Mouse (Mus musculus): ENCODE data around the gene Gm42791. TPM values are rescaled to one million over a fixed set of nuclear protein-coding genes. Genes with fewer than 3 reads are reported as not detected.

Gm42791 gene
- 1 to 10 TPM; 1.1 to 5.5 TPM for total RNA-seq (2021)

DNA sequence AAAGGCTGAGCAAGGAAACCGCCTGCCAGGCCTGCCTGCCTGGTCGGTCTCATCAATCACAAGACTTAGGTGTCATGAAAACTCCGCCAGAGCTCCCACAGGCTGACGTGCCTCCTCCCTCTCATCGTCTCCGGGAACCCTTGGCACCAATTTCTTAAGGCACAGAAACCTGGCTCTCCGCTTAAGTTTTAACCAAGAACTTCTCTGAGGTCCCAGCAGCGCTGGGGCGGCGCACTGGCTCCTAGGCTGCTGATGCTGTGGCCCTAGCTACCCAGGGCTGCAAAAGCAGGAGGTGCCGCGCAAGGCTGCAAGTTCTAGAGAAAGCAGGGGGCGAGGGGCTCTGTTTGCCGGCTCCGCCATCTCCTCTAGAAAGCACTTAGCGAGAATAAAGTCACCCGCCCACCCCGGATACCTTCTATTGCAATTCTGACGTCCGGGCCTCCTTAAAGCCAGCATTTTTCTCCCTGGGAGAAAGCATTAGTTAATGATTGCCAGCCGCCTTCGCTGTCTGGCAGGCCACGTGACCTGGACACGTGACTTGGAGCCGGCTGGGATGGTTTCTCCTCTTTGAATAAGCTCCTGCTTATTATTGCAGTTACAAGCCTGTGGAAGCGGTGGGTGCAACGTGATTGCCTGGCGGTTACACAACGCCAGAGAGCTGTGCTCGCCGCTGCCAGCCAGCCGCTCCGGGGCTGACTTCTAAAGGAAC, at the start of gene Gm42791:
Gene Gm42791, minus strand, starts transcription at position 442 of the 709 bp plus-strand sequence.
- peak; percentile 95 for DNase-seq
- intact Hi-C loops (cut with DNase I), result loop anchor here (2.0 kb wide), 3 partner anchors 42 to 66 kb away; partner anchors contain the start of gene Katnal1

DNA sequence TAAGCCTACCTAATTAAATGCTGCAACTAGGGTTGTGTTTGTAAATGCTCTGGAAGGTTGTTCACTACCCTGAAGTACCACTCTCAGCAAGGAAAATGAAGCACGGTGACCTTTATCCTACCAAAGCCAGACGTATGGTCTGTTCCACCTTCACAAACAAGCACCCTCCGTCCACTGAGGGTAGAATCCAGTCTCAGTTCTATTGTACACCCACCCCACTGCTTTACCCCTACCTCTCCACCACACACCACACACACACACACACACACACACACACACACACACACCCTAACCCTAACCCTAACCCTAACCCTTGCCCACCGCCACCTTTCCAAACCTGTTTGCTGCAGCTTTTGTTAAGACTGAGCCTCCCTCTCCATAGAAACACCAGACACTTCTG, 49.1 kb upstream of the Gm42791 start:
- intact Hi-C loops (cut with DNase I), result no loop called here

DNA sequence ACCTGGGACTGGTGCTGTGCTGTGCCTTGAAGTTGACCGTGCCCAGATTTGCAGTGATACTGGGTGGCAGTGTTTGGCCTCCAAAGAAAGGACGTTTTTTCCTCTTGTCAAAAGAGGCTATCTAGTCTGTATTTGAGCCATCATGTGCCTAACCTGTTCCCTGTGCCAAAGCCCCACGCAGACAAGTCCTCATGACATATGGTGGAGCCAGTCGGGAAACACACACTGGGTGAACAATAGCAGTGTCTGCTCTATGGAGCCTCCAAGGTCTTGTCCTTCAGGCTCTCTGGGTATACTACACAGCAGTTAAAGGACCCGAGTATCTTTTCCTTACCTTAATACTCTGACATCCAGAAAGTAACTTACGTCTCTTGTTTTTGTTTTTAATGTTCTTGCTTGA, 48.3 kb upstream of the Gm42791 start:
- DNase-seq, result no peak
- intact Hi-C loops (cut with DNase I), result no loop called here

More for the DNA sequence above, 49.1 kb upstream of the Gm42791 start:
- DNase-seq, result no peak

DNA sequence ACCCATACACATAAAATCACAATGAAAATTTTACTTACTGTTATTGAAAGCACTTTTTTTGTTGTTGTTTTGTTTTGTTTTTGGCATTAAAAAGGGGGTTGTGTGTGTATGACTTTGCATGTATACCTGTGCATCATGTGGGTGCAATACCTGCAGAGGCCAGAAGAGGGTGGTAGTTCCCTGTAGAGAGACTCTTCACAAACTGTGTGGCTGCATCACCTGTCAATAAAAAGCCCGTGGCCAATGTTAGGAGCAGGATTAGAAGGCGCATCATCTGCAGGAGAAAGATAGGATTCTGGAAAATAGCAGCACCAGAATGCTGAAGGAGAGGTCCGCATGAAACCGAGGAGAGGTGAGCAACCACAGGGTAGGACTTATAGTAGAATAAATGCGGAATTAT, 44.9 kb upstream of the Gm42791 start:
- intact Hi-C loops (cut with DNase I), result no loop called here
- peak in 1 of 2 experiments; percentile 33 for DNase-seq

DNA sequence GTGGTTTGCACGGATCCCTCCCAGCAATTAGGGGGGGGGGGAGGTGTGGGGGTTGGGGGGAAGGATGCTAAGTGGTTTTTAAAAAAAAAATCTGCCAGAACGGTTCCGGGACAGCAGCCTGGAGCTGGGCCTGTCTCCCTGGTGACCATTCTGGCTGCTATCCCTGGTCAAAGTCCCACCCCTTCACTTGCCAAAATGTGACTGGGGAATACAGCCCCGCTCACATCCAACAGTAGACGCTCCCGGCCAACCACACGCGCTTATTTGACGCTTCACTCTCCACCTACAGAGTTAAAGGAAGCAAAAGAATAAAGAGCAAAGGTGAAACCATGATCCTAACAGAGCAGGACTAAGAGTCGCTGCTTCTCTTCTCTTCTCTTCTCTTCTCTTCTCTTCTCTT, 42.8 kb upstream of the Gm42791 start:
- intact Hi-C loops (cut with DNase I), result no loop called here
- DNase-seq, result peak; percentile 61 to 68

DNA sequence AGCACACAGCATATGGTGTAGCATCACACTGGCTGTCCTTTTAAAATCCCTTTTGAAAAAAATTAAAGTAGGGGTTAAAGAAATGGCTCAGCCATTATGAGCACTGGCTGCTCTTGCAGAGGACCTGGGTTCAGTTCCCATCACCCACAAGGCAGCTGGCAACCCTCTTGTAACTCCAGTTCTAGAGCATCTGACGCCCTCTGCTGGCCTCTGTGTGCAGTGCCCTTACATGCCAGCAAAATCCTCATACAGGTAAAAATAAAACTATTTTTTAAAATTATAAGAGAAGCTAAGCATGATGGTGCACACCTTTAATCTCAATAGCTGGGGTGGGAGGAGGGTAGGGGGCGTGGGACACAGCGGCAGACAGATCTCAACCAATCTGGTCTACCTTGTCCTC, 42.0 kb upstream of the Gm42791 start:
- no peak for DNase-seq
- intact Hi-C loops (cut with DNase I), result no loop called here

DNA sequence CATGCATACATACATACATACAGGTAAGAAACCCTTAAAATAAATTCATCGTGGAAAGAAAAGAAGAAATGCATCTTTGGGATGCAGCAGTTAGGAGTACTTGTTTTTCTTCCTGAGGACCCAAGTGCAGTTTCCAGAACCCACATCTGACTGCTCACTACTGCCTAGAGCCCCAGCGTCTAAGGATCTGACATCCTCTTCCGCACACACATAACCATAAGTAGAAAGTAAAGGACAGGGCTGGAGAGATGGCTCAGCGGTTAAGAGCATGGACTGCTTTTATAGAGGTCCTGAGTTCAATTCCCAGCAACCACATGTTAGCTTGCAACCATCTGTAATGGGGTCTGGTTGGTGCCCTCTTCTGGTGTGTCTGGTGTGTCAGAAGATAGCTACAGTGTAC, 37.5 kb upstream of the Gm42791 start:
- intact Hi-C loops (cut with DNase I), result loop anchor here (5.0 kb wide), 1 partner anchor 125 kb away; no protein-coding TSS in a partner anchor
- no peak for DNase-seq

DNA sequence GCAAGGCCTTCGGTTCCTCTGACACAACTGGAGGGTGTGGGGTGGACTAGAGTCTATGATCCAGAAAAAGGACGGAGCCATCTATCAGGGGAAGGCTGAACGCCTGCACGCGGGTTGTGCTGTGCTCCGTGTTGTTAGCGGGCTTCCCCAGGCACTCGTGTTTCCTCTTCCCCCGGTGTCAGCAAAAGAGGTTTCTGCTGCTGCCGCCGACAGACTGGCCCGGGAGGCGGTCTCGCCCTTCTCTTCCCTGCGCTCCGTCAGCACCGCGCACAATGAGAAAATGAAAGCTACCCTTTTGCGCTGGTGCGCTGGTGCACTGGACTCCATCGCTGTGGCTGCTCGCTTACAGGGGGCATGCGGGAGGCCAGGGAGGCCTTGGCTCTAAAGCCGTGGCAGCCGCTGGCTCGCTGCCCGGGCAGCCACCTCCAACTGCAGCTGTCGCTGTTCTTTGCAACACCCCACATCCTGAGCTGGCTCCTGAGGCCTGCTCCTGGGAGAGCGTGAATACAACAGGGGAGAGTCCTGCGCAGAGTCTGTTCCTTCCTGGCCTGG, 36.3 kb upstream of the Gm42791 start:
- peak; percentile 68 to 81 for DNase-seq
- intact Hi-C loops (cut with DNase I), result loop anchor here (1.0 to 5.0 kb wide), 3 partner anchors 20 to 124 kb away; no protein-coding TSS in a partner anchor

DNA sequence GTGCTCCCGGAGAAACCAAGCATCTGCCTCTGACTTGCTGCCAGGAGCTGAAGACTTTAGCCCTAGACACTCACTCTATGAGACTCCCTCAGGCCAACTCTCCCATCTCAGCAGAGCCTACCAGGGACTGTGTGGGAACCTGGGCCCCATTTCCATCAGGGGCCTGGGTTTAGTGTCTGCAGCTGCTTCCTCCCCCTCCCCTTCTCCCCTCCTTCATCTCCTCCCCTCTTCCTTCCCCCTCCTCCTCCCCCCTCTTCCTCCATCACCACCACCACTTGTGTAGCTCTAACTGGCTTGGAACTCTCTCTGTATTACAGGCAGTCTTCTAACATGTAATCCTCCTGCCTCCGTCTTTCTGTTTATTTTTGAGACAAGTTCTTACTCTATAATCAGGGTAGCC, 35.2 kb upstream of the Gm42791 start:
- no peak for DNase-seq
- intact Hi-C loops (cut with DNase I), result loop anchor here (2.0 to 5.0 kb wide), 2 partner anchors 21 to 123 kb away; no protein-coding TSS in a partner anchor

DNA sequence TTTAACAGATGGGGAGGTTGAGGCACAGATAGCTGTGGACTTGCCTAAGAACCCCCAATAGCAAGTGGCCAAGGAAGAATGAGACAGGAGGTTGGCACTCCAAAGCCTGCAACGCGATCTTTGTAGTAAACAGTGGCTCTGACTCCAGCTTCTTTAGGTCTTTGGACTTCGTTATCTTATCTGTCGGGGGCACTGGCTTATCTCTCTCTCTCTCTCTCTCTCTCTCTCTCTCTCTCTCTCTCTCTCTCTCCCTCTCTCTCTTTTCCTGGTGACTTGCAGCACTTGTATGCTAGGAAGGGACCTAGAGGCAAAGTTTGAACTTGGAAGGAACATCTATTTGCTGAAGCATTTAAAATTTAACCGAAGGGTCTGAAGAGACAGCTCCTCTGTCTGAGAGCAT, 33.4 kb upstream of the Gm42791 start:
- DNase-seq, result no peak
- intact Hi-C loops (cut with DNase I), result no loop called here

DNA sequence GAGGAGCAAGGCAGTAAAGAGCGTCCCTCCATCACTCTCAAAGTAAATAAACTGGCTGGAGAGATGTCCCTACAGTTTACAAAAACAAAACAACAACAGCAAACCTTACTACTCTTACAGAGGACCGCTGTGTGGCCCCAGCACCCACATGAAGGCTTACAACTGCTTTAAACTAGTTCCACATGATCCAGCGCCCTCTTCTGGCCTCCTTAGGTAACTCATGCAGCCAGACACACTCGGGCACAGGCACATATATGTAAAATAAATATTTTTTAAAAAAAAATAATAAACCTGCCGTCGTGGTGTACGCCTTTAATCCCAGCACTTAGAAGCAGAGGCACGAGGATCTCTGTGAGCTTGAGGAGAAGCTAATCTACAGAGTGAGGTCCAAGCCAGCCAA, 32.4 kb upstream of the Gm42791 start:
- intact Hi-C loops (cut with DNase I), result no loop called here

DNA sequence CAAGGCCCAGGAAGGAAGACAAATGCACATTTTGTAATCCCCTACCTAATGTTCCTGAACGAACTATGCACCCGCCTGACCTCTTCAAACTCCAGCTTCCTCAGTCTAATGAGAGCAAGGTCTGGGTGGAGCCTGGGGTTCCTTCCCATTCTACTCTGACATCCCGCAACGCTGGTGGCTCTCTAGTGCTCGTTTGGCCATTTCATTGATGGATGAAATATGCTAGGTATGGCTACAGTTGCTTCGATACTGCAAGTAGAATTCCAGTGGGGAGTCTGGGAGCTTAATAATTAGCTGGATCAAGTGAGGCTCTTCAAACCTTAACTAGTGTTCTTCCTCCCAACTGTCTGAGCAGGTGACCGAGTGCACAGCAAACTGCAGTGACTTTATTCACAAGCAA, 26.2 kb upstream of the Gm42791 start:
- DNase-seq, result no peak
- intact Hi-C loops (cut with DNase I), result no loop called here

More for the DNA sequence above, 32.4 kb upstream of the Gm42791 start:
- DNase-seq, result no peak

DNA sequence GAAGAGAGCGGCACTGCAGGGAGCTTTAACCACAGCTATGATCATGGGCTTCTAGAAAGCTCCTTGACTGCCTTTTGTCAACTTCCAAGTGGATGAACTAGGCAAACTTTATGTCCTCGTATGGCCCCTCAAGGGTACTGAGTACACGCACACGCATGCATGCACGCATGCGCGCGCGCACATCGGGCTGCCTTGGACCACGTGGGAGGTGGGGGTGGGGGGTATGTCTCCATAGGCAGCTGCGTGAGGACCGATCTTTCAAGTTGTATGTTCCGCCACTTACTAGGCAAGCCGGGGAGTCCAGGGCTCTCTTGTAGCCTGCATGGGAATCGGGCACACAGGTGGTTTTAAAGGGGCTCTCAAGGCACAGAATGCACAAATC, 25.7 kb upstream of the Gm42791 start:
- DNase-seq, result no peak
- intact Hi-C loops (cut with DNase I), result no loop called here

DNA sequence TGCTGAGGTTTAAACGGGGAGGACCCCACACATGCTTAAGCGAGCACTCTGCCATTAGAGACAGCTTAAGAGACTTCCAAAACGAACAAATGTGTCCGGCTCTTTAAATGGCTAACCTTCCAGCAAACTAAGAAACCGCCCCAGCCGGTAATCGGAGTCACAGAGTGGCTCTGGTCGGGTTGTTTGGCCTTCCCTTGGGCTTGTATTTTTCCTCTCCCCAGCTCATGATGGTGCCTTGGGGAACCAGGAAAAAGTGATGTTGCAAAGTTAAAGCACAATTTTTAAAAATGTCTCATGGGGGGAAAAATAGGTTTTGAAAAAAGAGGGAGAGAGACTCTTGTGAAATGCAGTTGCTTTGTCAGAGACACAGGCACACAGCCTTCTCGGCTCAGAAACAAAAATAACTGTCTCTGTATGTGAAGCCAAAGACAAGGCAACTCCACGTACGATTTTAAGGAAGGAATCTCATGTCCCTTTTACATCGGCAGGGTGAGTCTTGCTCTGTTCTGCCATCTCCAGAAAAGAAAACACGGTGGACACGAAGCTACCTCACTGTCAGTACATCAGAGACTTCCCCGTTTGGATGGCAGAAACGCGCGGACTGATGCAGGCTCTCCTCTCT, 25.2 kb upstream of the Gm42791 start:
- intact Hi-C loops (cut with DNase I), result no loop called here
- DNase-seq, result no peak

DNA sequence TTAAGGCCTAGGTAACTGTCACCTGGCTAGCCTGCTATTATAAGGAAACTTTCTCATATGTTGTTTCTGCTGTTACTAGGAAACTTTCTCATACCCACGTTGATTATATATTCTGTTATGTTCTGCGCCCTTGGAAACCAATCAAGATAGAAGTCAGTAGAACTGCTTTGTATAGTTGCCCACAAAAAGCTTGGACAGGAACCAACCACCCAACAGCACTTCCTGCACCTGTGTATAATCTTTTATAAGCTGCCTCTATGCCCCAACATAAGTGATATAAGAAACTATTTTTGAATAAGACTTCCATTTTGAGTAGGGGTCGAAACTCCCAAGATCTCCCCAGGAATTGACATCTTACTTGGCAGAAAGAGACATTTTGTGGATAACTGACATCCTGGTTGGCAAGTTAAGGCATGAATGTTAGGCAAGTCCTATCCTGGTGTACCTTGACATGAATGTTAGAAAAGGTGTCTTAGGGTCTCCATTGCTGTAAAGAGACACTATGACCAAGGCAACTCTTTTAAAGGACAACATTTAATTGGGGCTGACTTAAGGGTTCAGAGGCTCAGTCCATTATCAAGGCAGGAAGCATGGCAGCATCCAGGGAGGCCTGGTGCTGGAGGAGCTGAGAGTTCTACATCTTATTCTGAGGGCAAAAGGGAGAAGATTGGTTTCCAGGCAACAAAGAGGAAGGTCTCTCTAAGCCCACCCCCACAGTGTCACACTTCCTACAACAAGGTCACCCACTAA, 22.9 kb upstream of the Gm42791 start:
- intact Hi-C loops (cut with DNase I), result no loop called here
- DNase-seq, result no peak

DNA sequence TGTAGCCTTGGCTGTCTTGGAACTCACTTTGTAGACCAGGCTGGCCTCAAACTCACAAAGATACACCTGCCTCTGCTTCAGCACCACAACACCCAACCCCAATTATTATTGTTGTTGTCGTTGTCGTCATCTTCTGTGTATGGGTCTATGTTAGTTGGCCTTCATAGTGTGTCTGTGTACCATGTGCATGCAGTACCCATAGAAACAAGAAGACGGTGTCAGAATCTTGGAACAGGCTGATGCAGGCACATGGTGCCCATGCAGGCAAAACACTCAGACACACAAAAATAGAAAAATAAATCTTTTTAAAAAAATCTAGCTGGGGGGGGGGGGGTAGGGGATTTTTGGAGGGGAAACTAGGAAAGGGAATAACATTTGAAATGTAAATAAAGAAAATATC, 22.2 kb upstream of the Gm42791 start:
- DNase-seq, result no peak
- intact Hi-C loops (cut with DNase I), result no loop called here

DNA sequence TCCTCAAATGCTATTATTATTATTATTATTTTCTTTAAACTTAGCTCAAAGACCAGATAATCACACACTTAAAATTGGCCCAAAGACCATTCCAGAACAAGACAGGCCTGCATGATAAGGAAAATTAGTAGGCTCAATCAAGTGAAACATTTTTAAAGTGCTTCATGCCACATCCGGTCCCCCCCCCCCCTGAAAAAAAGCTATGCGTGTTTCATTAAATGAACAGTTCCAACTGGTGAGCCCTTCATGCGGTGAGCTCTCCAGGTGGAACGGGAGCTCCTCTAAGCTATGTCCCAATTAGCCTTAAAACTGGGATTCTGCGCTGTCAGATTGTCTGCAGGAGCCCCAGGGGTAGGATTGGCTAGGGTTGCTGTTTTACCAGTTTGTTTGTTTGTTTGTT, 21.3 kb upstream of the Gm42791 start:
- intact Hi-C loops (cut with DNase I), result no loop called here
- DNase-seq, result no peak

DNA sequence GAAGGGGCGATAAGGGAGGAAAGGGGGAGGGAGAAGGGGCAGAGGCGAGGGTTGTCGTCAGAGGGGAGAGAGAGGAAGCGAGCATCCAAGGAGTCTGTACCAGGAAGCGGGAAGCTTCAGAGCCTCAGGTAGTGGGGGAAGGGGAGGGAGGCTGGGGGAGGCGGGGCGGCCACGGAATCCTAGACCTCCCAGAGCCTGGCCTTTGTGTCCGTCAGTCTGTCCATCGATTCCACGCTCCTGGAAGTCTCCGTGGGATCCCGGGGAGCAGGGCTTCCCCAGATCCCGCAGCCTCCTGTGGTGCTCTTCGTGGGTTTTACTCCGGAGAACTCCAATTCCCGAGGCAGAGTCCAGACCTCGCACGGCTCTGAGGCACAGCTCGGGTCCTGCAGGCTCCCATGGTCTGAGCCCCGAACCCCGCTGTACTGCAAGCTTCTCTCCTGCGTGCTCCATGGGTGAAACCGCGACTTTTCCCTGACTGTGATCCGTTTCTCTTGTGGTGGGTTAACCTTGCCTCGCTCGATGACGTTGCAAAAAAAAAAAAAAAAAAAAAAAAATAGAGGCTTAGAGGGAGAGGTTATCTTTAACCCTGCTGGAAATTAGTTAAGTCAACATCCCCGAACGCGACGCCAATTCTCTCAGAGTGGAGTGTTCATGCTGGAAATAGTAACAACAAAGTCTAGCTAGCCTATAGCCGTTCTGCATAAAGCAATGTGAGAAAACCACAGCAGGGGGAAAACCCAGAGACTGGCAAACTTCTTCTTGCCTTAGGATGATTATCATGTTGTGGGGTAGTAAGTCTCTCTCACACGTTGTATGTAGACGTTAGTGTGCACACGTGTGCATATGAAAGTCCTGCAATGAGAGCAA, 20.6 kb upstream of the Gm42791 start:
- DNase-seq, result peak; percentile 18 to 28
- intact Hi-C loops (cut with DNase I), result no loop called here

DNA sequence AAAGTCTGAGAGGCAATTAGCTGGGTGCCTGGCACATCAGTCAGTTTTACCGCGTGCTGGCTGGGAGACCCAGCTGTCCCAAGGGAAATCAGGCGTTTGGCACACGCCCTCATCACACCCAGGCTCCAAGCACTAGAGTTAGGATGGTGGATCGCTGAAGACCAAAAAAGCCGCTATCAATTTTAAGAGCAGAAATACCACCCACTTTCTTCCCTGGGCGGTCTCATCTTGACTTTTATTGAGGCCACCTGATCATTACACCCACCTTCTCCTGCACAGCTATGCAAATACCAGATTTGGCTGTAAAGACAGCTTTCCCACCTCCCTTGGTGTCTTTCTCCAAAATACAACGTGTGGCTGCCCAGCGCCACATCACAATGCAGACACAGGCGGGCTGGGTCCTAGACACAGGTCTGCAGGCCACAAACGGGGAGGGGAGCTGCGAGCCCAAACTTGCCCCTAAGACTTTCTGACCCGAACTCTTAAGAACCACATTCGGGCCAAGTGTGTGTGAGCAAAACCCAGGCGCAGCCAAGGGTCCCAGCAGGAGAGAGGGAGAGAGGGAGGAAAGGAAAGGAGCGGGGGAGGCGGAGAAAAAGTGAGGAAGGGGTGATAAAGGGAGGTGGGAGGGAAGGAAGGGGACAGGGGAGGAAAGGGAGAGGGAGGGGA, 19.8 kb upstream of the Gm42791 start:
- DNase-seq, result no peak
- intact Hi-C loops (cut with DNase I), result no loop called here
